Mouse (Mus musculus) forebrain, embryonic 12.5 days (tissue): ENCODE results near the gene Mzf1. TPM values are rescaled to one million over a fixed set of nuclear protein-coding genes. Genes with fewer than 3 reads are reported as not detected.

ENCODE experiments used
- ATAC-seq: fragments of 200-750 bp; cut with Nextera tagmentation; 2 replicates; pipeline ENCODE4 v1.8.0; 2017; ENCODE audit warnings: moderate TSS enrichment; ENCODE audit not compliant: low FRiP score
- H3K27ac ChIP-seq: fragments of 300-500 bp; sonication (generic); 2 replicates; pipeline ENCODE4 v1.5.1; 2016; ENCODE audit warnings: mild to moderate bottlenecking
- H3K27me3 ChIP-seq: fragments of 300-500 bp; sonication (generic); 2 replicates; pipeline ENCODE4 v1.6.1; 2016; ENCODE audit warnings: mild to moderate bottlenecking
- H3K36me3 ChIP-seq: fragments of 300-500 bp; sonication (generic); replicated peaks from 2 replicates; pipeline ENCODE4 v1.6.1; 2016; ENCODE audit warnings: mild to moderate bottlenecking
- H3K4me1 ChIP-seq: fragments of 300-500 bp; sonication (generic); 2 replicates; pipeline ENCODE4 v1.6.1; 2016
- H3K4me2 ChIP-seq: fragments of 300-500 bp; sonication (generic); 2 replicates; pipeline ENCODE4 v1.6.1; 2016; ENCODE audit warnings: mild to moderate bottlenecking, moderate library complexity
- H3K4me3 ChIP-seq: fragments of 300-500 bp; sonication (generic); replicated peaks from 2 replicates; pipeline ENCODE4 v1.5.1; 2016; ENCODE audit warnings: mild to moderate bottlenecking
- H3K9ac ChIP-seq: fragments of 300-500 bp; sonication (generic); 2 replicates; pipeline ENCODE4 v1.6.1; 2016; ENCODE audit warnings: mild to moderate bottlenecking
- H3K9me3 ChIP-seq: fragments of 300-500 bp; sonication (generic); 2 replicates; pipeline ENCODE4 v1.6.1; 2016
- WGBS: fragments of 180-500 bp; shearing (Covaris S2); methylation state at CpG from one replicate; pipeline ENCODE4 v1.1.7; 2016; 5-methylcytosine and 5-hydroxymethylcytosine counted together
- polyA plus RNA-seq: library from polyadenylated mRNA; unstranded; fragments of >200 nt; fragmentation: Nextera tagmentation; extraction: Ambion mirVana; gene quantifications from 2 replicates; pipeline ENCODE4 v1.2.1, GENCODE M21; 2016

The Mzf1 gene
- polyA plus RNA-seq, 1 experiment from 2014 or later: 5.4 TPM

DNA sequence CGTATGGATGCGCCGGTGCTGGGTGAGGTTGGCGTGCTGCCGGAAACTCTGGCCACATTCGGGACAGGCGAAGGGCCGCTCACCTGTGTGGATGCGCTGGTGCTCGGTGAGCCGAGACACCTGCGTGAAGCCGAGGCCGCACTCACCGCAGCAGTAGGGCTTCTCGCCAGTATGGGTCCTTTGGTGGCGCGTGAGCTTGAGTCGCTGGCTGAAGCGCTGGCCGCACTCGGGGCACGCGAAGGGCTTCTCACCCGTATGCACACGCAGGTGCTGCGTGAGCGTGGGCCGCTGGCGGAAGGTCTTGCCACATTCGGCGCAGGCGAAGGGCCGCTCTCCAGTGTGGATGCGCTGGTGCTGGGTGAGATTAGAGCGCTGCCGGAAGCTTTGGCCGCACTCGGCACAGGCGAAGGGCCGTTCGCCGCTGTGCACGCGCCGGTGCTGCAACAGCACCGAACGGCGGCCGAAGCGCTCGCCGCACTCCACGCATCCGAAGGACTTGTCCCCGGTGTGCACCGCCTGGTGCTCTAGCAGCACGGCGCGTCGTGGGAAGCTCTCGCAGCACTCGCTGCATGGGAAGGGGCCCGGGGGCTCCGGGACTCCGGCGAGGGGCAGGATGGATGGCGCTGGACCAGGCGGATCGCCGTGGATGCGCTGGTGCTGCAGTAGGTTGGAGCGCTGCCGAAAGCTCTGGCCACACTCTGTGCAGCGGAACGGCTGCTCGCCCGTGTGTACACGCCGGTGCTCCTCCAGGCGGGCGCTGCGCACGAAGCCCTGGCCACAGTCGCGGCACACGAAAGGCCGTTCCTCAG is 10.9 kb downstream of the Mzf1 start:
- 4% methylated on average over 88 of the region's 88 CpGs for WGBS
- H3K27ac ChIP-seq: no peak overlapping the region

DNA sequence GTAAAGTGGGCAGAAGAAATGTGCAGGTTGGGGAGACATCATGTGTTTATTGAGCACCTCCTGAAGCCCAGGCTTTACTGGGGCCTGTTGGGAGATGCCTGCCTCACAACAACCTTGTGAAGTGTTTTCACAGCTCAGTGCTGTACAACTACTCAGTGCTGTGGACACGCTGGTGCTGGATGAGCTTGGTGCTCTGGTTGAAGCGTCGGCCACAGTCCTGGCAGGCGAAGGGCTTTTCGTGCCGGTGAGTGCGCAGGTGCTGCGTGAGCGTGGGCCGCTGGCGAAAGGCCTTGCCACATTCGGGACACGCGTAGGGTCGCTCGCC is 11.5 kb downstream of the Mzf1 start:
- Histone ChIP-seq H3K9me3 (0 out of 2 replicates have a peak, but pooled peaks cover 5% of the 10 kb centered on the region), H3K9ac (peak overlapping the region; percentile 73), H3K4me2 (peak overlapping the region; percentile 85), H3K4me3 (peak overlapping the region; percentile 48), H3K4me1 (peaks cover 24% of the 10 kb centered on the region), H3K36me3 (no peaks in the 10 kb centered on the region), H3K27me3 (peaks cover 53% of the 10 kb centered on the region), H3K27ac (no peak overlapping the region)
- 40% methylated on average over 16 of the region's 16 CpGs for WGBS
- no peak for ATAC-seq

More for the DNA sequence above, 10.9 kb downstream of the Mzf1 start:
- H3K36me3 ChIP-seq: no peaks in the 10 kb centered on the region
- 0 out of 2 replicates have a peak, but pooled peaks cover 5% of the 10 kb centered on the region for H3K9me3 ChIP-seq
- peak overlapping the region; percentile 73 for H3K9ac ChIP-seq
- peak overlapping the region; percentile 85 for H3K4me2 ChIP-seq
- peak; percentile 52 for ATAC-seq
- peaks cover 53% of the 10 kb centered on the region for H3K27me3 ChIP-seq
- peak overlapping the region; percentile 48 for H3K4me3 ChIP-seq
- peaks cover 22% of the 10 kb centered on the region for H3K4me1 ChIP-seq

DNA sequence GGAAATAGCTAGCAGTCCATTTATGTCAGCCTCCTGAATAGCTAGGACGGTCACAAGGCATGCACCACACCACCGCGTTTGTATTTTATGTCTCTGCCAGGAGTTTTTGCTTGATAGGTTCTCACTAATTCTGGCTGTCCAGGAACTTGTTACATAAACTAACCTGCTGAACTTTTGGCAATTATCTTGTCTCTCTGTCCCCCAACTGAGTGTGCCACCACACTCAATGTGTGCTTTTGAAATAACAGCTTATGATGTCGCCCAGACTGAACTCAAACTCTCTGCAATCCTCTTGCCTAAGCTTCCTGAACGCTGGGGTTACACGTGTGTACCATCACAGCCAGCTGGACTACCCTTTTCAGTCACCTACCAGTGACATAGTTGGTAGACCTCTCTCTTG is 12.1 kb downstream of the Mzf1 start:
- Histone ChIP-seq H3K4me2 (no peak overlapping the region), H3K4me3 (no peak overlapping the region), H3K36me3 (no peaks in the 10 kb centered on the region), H3K27me3 (peaks cover 53% of the 10 kb centered on the region), H3K9me3 (0 out of 2 replicates have a peak, but pooled peaks cover 5% of the 10 kb centered on the region), H3K4me1 (peaks cover 24% of the 10 kb centered on the region), H3K27ac (no peak overlapping the region), H3K9ac (no peak overlapping the region)
- no peak for ATAC-seq
- 77% methylated on average over 6 of the region's 6 CpGs for WGBS

DNA sequence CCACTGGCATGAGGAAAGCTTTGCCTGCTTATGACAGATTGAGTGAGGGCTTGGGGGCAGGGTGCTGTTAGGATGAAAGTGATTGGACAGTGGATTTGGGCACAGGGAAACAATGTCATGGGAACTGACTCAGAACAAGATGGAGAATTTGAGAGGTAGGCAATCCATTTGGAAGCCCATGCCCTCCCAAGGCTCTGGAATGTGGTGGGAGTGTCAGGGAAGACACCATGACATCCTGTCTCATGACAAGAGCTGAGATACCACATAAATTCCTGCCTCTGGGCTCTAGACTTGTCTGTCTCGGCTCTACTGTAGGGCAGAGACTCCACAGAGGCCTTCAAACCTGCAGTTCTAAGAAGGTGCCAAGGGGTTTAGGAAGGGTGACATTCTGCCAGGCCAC is 13.3 kb downstream of the Mzf1 start:
- Histone ChIP-seq H3K27me3 (peaks cover 53% of the 10 kb centered on the region), H3K4me2 (no peak overlapping the region), H3K4me1 (peaks cover 32% of the 10 kb centered on the region), H3K9me3 (0 out of 2 replicates have a peak, but pooled peaks cover 5% of the 10 kb centered on the region), H3K27ac (no peak overlapping the region), H3K36me3 (peaks cover 4% of the 10 kb centered on the region), H3K9ac (no peak overlapping the region), H3K4me3 (no peak overlapping the region)
- no peak for ATAC-seq
- WGBS: 78% methylated on average over 1 of the region's 1 CpGs

DNA sequence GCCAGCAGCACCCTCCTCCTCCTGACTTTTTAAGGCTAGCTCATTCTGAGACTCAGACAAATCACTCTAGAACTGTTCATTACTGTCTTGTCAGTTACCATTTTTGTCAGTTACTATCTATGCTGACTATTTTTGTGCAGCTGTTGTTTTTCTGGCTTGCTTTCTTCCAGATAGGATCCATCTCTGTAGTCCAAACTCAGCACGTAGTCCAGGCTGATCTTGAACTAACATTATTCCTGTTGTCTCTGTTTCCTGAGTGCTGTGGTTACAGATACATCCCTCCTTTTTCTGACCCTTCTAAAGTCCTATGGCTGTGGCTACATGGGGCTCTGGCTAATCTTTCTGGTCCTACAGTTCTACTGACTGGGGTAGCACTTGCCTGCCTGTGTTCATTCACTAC is 15.4 kb downstream of the Mzf1 start:
- H3K36me3 ChIP-seq: peaks cover 17% of the 10 kb centered on the region
- no peak overlapping the region for H3K27ac ChIP-seq
- H3K4me2 ChIP-seq: peak overlapping the region; percentile 91
- H3K4me1 ChIP-seq: peaks cover 41% of the 10 kb centered on the region
- 94% methylated on average over 1 of the region's 1 CpGs for WGBS
- H3K27me3 ChIP-seq: peaks cover 36% of the 10 kb centered on the region
- H3K9ac ChIP-seq: peak overlapping the region; percentile 97
- ATAC-seq: no peak
- H3K4me3 ChIP-seq: peak overlapping the region; percentile 78
- H3K9me3 ChIP-seq: 0 out of 2 replicates have a peak, but pooled peaks cover 5% of the 10 kb centered on the region

DNA sequence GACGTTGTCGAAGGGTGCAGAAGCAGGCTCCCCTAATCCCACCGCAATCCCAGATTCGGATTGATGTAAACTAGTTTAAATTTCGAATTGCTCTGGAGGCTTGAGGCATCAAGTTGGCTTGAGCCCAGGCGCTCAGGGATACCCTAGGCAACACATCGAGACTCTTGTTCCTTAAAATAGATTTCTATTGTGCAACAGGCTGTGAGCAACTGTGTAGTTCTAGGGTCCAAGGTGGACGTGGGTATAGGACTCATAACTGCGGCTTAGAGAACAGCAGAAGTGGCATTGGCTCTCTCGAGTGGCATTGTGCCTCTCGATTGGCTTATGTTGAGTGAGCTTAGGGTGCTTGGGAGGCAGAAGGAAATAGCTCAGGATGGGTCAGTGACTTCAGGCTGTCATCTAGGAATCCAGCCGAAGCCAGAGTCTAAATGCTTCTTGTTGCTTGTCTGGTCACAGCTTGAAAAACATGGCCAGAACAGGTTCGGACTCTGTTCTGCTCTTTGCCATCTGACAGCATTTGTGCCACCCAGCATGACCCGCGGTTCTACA is 15.9 kb downstream of the Mzf1 start:
- H3K4me3 ChIP-seq: peak overlapping the region; percentile 78
- H3K36me3 ChIP-seq: peaks cover 17% of the 10 kb centered on the region
- peaks cover 41% of the 10 kb centered on the region for H3K4me1 ChIP-seq
- H3K9ac ChIP-seq: peak overlapping the region; percentile 97
- H3K4me2 ChIP-seq: peak overlapping the region; percentile 91
- 0 out of 2 replicates have a peak, but pooled peaks cover 3% of the 10 kb centered on the region for H3K9me3 ChIP-seq
- peaks cover 32% of the 10 kb centered on the region for H3K27me3 ChIP-seq
- peak overlapping the region; percentile 100 for H3K27ac ChIP-seq
- no peak for ATAC-seq
- 28% methylated on average over 15 of the region's 15 CpGs for WGBS

DNA sequence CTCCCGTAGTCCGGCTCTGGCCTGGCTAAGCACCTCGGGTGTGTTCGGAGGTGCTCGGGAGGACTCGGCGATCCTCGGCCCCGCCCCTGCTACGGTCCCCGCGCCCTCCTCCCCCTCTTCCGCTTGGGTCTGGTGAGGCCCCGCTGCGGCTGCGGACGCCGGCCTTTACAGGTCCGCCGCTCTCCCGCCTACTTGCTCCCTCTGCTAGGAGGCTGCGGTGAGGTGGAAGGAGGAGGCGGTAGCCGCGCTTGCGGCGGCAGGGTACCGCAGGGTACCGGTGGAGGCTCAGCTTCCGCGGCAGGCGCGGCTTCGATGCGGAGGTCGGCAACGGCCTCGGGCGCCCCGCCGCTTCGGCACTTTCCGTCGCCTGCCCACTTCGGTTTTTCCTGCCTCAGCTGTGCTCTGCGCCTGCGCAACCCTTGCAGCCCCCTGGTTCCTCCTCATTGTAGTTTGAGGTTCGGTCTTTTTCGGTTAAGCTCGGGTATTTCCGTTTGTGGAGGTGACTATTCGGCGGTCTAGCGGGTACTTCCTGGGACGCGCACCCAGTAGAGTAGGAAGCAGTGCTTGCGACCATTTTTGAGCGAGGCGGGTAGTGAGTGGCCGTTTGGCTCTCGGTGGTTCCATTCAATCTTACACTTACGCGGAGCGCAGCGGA is 16.5 kb downstream of the Mzf1 start, which contains the start of gene Ube2m:
TSS of gene Ube2m (minus strand) at position 375 of the 655 bp plus-strand sequence.
- H3K4me1 ChIP-seq: peaks cover 40% of the 10 kb centered on the region
- peak within 1 kb of the TSS; percentile 100 for H3K27ac ChIP-seq
- H3K9me3 ChIP-seq: no peaks in the 10 kb centered on the region
- peak within 1 kb of the TSS; percentile 97 for H3K9ac ChIP-seq
- H3K27me3 ChIP-seq: peaks cover 25% of the 10 kb centered on the region
- H3K36me3 ChIP-seq: peaks cover 22% of the 10 kb centered on the region
- H3K4me3 ChIP-seq: peak within 1 kb of the TSS; percentile 78
- WGBS: under 1% methylated on average over 51 of the region's 65 CpGs
- peak; percentile 92 for ATAC-seq
- peak within 1 kb of the TSS; percentile 91 for H3K4me2 ChIP-seq

DNA sequence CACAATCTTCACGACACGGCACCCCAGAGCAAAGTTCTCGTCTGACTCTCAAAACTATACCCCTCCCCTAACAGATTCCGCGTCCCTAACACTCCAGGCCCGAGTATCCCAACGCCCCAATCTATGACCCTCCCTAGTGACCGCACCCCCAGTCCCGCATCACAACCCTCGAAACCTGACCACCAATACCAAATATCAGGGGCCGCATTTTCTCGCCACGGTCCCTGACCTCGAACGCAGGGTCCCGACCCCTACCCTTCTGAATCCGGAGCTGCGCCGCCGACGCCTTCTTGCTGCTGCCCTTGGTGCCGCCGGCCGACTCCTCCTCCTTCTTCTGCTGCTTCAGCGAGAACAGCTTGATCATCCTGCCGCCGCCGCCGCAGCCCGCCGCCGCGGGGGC is 17.2 kb downstream of the Mzf1 start:
- H3K4me1 ChIP-seq: peaks cover 47% of the 10 kb centered on the region
- peak overlapping the region; percentile 97 for H3K9ac ChIP-seq
- no peaks in the 10 kb centered on the region for H3K9me3 ChIP-seq
- H3K27me3 ChIP-seq: peaks cover 18% of the 10 kb centered on the region
- H3K4me2 ChIP-seq: peak overlapping the region; percentile 91
- H3K36me3 ChIP-seq: peaks cover 29% of the 10 kb centered on the region
- peak; percentile 7; the same call in 1 of the 2 replicates for ATAC-seq
- H3K27ac ChIP-seq: peak overlapping the region; percentile 100
- H3K4me3 ChIP-seq: peak overlapping the region; percentile 78
- WGBS: under 1% methylated on average over 32 of the region's 33 CpGs

DNA sequence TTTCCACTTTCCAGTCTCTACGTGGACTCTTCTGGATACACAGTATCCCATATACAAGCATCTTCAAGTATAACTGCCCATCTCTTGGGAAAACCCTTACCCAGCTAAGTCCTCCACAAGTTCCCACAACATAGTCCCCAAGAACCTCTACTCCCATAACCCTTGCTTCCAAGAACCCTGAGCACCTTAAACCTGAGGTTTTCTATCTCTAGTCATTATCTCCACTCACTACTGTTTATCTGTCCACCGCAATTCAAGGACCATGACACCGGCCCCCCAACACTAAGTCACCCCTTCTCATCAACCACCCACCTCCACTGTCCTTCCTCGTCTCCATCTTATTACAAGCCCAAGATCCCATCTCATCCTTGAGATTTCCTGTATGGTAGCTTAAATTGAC is 17.8 kb downstream of the Mzf1 start:
- Histone ChIP-seq H3K4me2 (peak overlapping the region; percentile 91), H3K27me3 (peaks cover 13% of the 10 kb centered on the region), H3K27ac (peak overlapping the region; percentile 100; the same call in 1 of the 2 replicates), H3K9ac (peak overlapping the region; percentile 97), H3K36me3 (peaks cover 35% of the 10 kb centered on the region), H3K4me3 (peak overlapping the region; percentile 78), H3K4me1 (peaks cover 47% of the 10 kb centered on the region), H3K9me3 (no peaks in the 10 kb centered on the region)
- no peak for ATAC-seq
- 46% methylated on average over 4 of the region's 4 CpGs for WGBS

DNA sequence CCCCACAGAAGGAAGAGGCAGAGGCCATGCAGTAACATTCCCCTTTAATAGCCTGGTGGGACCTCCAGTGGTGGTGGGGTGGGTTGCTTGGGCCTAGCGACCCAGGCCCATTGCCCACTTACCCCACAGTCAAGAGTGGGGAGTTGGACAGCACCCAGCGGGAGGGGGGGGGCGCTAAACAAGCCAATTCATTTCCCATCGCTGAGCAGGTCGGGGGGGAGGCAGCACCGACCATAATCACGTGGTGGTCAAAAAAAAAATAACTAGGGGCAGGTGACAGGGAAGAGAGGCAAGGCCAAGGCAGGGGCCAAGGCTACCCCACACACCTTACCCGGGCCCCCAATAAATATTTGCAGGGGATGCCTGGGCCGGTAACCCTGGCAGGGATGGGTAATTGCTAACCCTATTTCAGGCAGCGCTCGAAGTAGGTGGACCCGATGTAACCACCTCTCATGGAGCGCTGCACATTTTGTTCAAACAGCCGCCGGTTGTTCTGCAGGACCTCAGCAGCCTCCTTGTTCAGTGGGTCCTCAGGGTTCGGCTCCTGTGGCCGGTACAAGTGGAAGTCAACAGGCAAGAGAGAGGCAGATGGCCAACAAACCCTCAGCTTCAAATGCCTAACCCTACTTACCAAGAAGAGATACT is 19.2 kb downstream of the Mzf1 start:
- H3K27me3 ChIP-seq: no peaks in the 10 kb centered on the region
- ATAC-seq: no peak
- H3K9ac ChIP-seq: peak overlapping the region; percentile 74; the same call in 1 of the 2 replicates
- WGBS: 85% methylated on average over 17 of the region's 17 CpGs
- H3K27ac ChIP-seq: peak overlapping the region; percentile 91
- peak overlapping the region; percentile 61 for H3K4me3 ChIP-seq
- H3K36me3 ChIP-seq: peaks cover 49% of the 10 kb centered on the region
- H3K9me3 ChIP-seq: no peaks in the 10 kb centered on the region
- H3K4me1 ChIP-seq: peaks cover 47% of the 10 kb centered on the region
- peak overlapping the region; percentile 85; the same call in 1 of the 2 replicates for H3K4me2 ChIP-seq

DNA sequence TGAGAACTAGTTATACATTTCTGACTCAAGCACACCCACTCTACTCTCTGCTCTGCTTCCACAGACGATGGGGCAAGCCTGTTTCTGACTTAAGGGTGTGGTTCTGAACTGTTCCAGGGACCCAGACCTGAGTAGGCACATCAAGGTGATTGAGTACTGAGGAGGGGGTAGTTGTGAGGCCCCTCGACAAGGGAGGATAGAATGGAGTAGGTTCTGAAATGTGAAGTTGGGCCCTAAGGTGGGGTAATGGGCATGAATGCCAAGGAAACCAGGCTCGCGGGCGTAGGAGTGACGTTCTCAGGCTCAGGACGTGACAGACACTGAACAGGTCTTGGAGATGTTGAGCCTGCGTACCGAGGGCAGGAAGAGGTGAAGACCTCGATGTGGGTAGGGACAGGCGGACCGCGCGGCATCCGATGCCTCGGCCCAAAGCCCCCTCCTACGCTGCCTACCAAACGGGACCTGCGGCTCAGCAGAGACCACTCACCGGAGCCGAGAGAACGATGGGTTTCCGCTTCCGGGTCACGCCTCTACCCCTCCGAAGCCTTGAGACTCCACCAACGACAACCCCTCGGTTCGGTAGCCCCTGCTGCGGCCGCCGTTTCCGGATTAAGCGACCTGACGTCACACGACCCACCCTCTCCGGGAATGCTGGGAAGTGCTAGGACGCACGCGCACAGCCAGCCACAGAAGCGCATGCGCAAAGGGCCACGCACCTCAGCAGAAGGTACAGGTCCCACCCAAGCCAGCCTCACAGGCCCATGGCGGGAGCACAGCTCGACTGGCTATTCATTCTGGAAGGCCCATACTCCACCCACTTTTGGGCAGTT is 20.2 kb downstream of the Mzf1 start, which contains the start of gene Chmp2a:
TSS of gene Chmp2a (minus strand) at position 660 of the 830 bp plus-strand sequence.
- H3K4me3 ChIP-seq: peak within 1 kb of the TSS; percentile 61
- H3K27ac ChIP-seq: peak within 1 kb of the TSS; percentile 91
- WGBS: under 1% methylated on average over 45 of the region's 45 CpGs
- H3K9ac ChIP-seq: peak within 1 kb of the TSS; percentile 74
- H3K36me3 ChIP-seq: peaks cover 59% of the 10 kb centered on the region
- H3K4me2 ChIP-seq: peak within 1 kb of the TSS; percentile 85
- peaks cover 46% of the 10 kb centered on the region for H3K4me1 ChIP-seq
- H3K27me3 ChIP-seq: no peaks in the 10 kb centered on the region
- H3K9me3 ChIP-seq: no peaks in the 10 kb centered on the region
- ATAC-seq: peak; percentile 83
